Mouse (Mus musculus): ENCODE data around the gene Ppp1r9b. TPM values are rescaled to one million over a fixed set of nuclear protein-coding genes. Genes with fewer than 3 reads are reported as not detected.
A peak's percentile ranks its signal among the peaks of the same experiment; 100 is the strongest.

The Ppp1r9b gene
- polyA plus RNA-seq (2012; rRNA removed): 24.1 and 29.9 TPM in 2 replicates

GRCm38 (mm10) chr11:94990749-94991577, at the start of gene Ppp1r9b:
Ppp1r9b (plus strand) TSS chr11:94991035.
- peak; percentile 95 for DNase-seq
- H3K27me3 ChIP-seq (replicated peaks; ENCODE audit: control insufficient read depth, insufficient read depth, low read length): no peaks in the 10 kb centered on the region
- peak within 1 kb of the TSS; percentile 91 for H3K4me3 ChIP-seq (ENCODE audit: insufficient read depth, low read depth, low read length)
- H3K27ac ChIP-seq (ENCODE audit: insufficient read depth, low read depth, low read length): peak within 1 kb of the TSS; percentile 95
- H3K36me3 ChIP-seq (ENCODE audit: control insufficient read depth, insufficient read depth, low read length): no peaks in the 10 kb centered on the region
- TF ChIP-seq CTCF (conservative IDR thresholded peaks at IDR 0.05; ENCODE audit: insufficient read depth, insufficient read length, low read depth, low read length) (peak; percentile 58), POLR2A (IDR thresholded peaks at IDR 0.05; ENCODE audit: low read depth, low read length) (peak; percentile 57)
- 2% methylated on average over 69 of the region's 69 CpGs for WGBS
- peaks cover 28% of the 10 kb centered on the region for H3K4me1 ChIP-seq (ENCODE audit: control insufficient read depth, insufficient read depth, low read length)

DNA sequence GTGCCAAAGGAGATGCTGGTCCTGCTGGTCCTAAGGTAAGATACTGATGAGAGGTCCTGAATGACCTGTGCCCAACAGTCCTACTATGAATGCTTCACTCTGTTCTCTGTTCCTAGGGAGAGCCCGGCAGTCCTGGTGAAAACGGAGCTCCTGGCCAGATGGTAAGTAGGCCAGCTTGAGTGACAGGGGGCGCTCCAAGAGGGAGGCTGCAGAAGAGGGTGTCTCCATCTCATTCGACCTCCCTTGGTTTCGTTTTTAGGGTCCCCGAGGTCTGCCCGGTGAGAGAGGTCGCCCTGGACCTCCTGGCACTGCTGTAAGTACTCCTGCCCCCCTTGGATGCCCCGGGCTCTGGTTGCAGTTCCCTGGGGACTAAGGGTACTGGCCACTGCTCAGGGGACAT, 49.7 kb upstream of the Ppp1r9b start:
- no peak for DNase-seq
- Histone ChIP-seq H3K4me3 (ENCODE audit: insufficient read depth, low read depth, low read length) (no peak overlapping the region), H3K36me3 (ENCODE audit: control insufficient read depth, insufficient read depth, low read length) (no peaks in the 10 kb centered on the region), H3K27ac (ENCODE audit: insufficient read depth, low read depth, low read length) (no peak overlapping the region), H3K4me1 (ENCODE audit: control insufficient read depth, insufficient read depth, low read length) (no peaks in the 10 kb centered on the region), H3K27me3 (replicated peaks; ENCODE audit: control insufficient read depth, insufficient read depth, low read length) (no peaks in the 10 kb centered on the region)
- 52% methylated on average over 9 of the region's 9 CpGs for WGBS
- TF ChIP-seq CTCF (conservative IDR thresholded peaks at IDR 0.05; ENCODE audit: insufficient read depth, insufficient read length, low read depth, low read length) (no peak), POLR2A (IDR thresholded peaks at IDR 0.05; ENCODE audit: low read depth, low read length) (no peak)

- H3K4me3 ChIP-seq (ENCODE audit: insufficient read depth, low read depth, low read length): no peak overlapping the region
- TF ChIP-seq CTCF (conservative IDR thresholded peaks at IDR 0.05; ENCODE audit: insufficient read depth, insufficient read length, low read depth, low read length) (no peak), POLR2A (IDR thresholded peaks at IDR 0.05; ENCODE audit: low read depth, low read length) (no peak)
These were observed 49.1 kb upstream of the Ppp1r9b start for GRCm38 (mm10) chr11:94941776-94942175.

GRCm38 (mm10) chr11:94942282-94943023, 48.4 kb upstream of the Ppp1r9b start:
- Histone ChIP-seq H3K4me3 (ENCODE audit: insufficient read depth, low read depth, low read length) (no peak overlapping the region), H3K4me1 (ENCODE audit: control insufficient read depth, insufficient read depth, low read length) (no peaks in the 10 kb centered on the region), H3K27me3 (replicated peaks; ENCODE audit: control insufficient read depth, insufficient read depth, low read length) (no peaks in the 10 kb centered on the region), H3K27ac (ENCODE audit: insufficient read depth, low read depth, low read length) (no peak overlapping the region), H3K36me3 (ENCODE audit: control insufficient read depth, insufficient read depth, low read length) (no peaks in the 10 kb centered on the region)
- TF ChIP-seq POLR2A (IDR thresholded peaks at IDR 0.05; ENCODE audit: low read depth, low read length) (no peak), CTCF (conservative IDR thresholded peaks at IDR 0.05; ENCODE audit: insufficient read depth, insufficient read length, low read depth, low read length) (peak; percentile 54)
- WGBS: 46% methylated on average over 13 of the region's 13 CpGs
- DNase-seq: peak; percentile 50

More at GRCm38 (mm10) chr11:94941776-94942175, 49.1 kb upstream of the Ppp1r9b start:
- Histone ChIP-seq H3K36me3 (ENCODE audit: control insufficient read depth, insufficient read depth, low read length) (no peaks in the 10 kb centered on the region), H3K27ac (ENCODE audit: insufficient read depth, low read depth, low read length) (no peak overlapping the region), H3K27me3 (replicated peaks; ENCODE audit: control insufficient read depth, insufficient read depth, low read length) (no peaks in the 10 kb centered on the region), H3K4me1 (ENCODE audit: control insufficient read depth, insufficient read depth, low read length) (no peaks in the 10 kb centered on the region)
- WGBS: 78% methylated on average over 8 of the region's 8 CpGs
- no peak for DNase-seq

DNA sequence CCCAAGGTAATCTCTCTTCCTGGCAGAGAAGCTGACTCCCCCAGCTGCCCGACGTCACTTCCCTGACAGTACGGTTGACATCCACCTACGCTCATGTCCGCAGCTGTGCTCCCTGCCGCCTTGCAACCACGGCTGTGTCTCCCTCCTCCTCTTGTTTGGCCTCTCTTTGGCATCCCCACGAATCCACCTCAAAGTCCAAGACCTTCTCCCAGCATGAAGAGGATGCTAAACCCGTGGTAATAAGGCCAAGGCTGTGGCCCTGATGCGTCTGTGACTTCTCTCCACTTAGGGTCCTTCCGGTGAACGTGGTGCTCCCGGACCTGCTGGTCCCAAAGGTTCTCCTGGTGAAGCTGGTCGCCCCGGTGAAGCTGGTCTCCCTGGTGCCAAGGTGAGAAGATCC, 47.8 kb upstream of the Ppp1r9b start:
- Histone ChIP-seq H3K4me1 (ENCODE audit: control insufficient read depth, insufficient read depth, low read length) (no peaks in the 10 kb centered on the region), H3K36me3 (ENCODE audit: control insufficient read depth, insufficient read depth, low read length) (no peaks in the 10 kb centered on the region), H3K4me3 (ENCODE audit: insufficient read depth, low read depth, low read length) (no peak overlapping the region), H3K27me3 (replicated peaks; ENCODE audit: control insufficient read depth, insufficient read depth, low read length) (no peaks in the 10 kb centered on the region), H3K27ac (ENCODE audit: insufficient read depth, low read depth, low read length) (no peak overlapping the region)
- TF ChIP-seq POLR2A (IDR thresholded peaks at IDR 0.05; ENCODE audit: low read depth, low read length): no peak
- TF ChIP-seq CTCF (conservative IDR thresholded peaks at IDR 0.05; ENCODE audit: insufficient read depth, insufficient read length, low read depth, low read length): no peak
- 80% methylated on average over 15 of the region's 15 CpGs for WGBS
- DNase-seq: no peak

DNA sequence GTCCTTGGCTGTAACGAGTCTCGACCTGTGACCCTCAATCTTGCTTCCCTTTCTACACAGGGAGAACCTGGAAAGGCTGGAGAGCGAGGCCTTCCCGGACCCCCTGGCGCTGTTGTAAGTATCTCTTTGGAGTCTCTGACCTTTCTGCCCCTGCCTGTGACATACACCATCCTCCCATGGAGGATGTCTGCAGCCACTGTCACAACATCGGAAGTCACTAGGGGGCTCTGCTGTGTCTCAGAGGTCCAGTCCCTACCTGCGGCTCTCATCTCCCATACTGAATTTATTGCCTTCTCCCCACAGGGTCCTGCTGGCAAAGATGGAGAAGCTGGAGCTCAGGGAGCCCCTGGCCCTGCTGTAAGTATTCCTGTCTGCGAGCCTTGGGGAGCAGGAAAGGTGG, 46.5 kb upstream of the Ppp1r9b start:
- no peak for DNase-seq
- no peaks in the 10 kb centered on the region for H3K4me1 ChIP-seq (ENCODE audit: control insufficient read depth, insufficient read depth, low read length)
- no peak overlapping the region for H3K4me3 ChIP-seq (ENCODE audit: insufficient read depth, low read depth, low read length)
- 0 out of 2 replicates have a peak, but pooled peaks have one; percentile 11 for TF ChIP-seq CTCF (conservative IDR thresholded peaks at IDR 0.05; ENCODE audit: insufficient read depth, insufficient read length, low read depth, low read length)
- no peak for TF ChIP-seq POLR2A (IDR thresholded peaks at IDR 0.05; ENCODE audit: low read depth, low read length)
- H3K27me3 ChIP-seq (replicated peaks; ENCODE audit: control insufficient read depth, insufficient read depth, low read length): no peaks in the 10 kb centered on the region
- H3K27ac ChIP-seq (ENCODE audit: insufficient read depth, low read depth, low read length): no peak overlapping the region
- 26% methylated on average over 8 of the region's 8 CpGs for WGBS
- H3K36me3 ChIP-seq (ENCODE audit: control insufficient read depth, insufficient read depth, low read length): no peaks in the 10 kb centered on the region

DNA sequence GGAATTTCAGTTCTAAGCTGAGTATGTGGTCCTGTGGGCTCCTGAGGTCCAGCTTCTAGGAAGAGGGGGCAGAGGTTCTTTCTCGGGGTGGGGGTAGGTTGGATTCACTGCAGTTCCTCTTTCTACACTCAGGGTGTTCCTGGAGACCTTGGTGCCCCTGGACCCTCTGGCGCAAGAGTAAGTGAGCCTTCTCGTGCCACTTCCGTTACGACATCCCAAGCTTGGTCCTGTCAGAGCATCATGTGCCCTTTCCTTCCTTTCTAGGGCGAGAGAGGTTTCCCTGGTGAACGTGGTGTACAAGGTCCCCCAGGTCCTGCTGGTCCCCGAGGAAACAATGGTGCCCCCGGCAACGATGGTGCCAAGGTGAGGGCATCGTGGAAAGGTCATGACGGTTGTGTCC, 45.6 kb upstream of the Ppp1r9b start:
- Histone ChIP-seq H3K4me3 (ENCODE audit: insufficient read depth, low read depth, low read length) (no peak overlapping the region), H3K4me1 (ENCODE audit: control insufficient read depth, insufficient read depth, low read length) (no peaks in the 10 kb centered on the region), H3K27ac (ENCODE audit: insufficient read depth, low read depth, low read length) (no peak overlapping the region), H3K27me3 (replicated peaks; ENCODE audit: control insufficient read depth, insufficient read depth, low read length) (no peaks in the 10 kb centered on the region), H3K36me3 (ENCODE audit: control insufficient read depth, insufficient read depth, low read length) (no peaks in the 10 kb centered on the region)
- DNase-seq: no peak
- 87% methylated on average over 12 of the region's 12 CpGs for WGBS
- TF ChIP-seq CTCF (conservative IDR thresholded peaks at IDR 0.05; ENCODE audit: insufficient read depth, insufficient read length, low read depth, low read length) (no peak), POLR2A (IDR thresholded peaks at IDR 0.05; ENCODE audit: low read depth, low read length) (no peak)

Data from kidney, adult 2 months (tissue).